Mouse (Mus musculus): ENCODE results near the gene Slc16a3. TPM values are rescaled to one million over a fixed set of nuclear protein-coding genes. Genes with fewer than 3 reads are reported as not detected.

Slc16a3 gene
- total and polyA plus RNA-seq, 3 experiments, result 1.2 to 1.4 (median 1.3) TPM

Other genes with a start within 250 kb of the Slc16a3 start
- gene Cenpx, start 234.7 kb upstream of the Slc16a3 start, total RNA-seq (2021), result 10 to 100 TPM; 54.0 to 63.5 TPM
- 86.0 and 90.2 TPM in 2 replicates for gene Cenpx, start 234.7 kb upstream of the Slc16a3 start, polyA plus RNA-seq (2012; rRNA removed)
- gene Lrrc45, start 234.6 kb upstream of the Slc16a3 start, total RNA-seq (2021), result 10 to 100 TPM; 21.9 to 25.3 TPM
- 34.2 and 40.1 TPM in 2 replicates for gene Lrrc45, start 234.6 kb upstream of the Slc16a3 start, polyA plus RNA-seq (2012; rRNA removed)
- 10 to 100 TPM; 13.7 to 15.9 TPM for gene Rac3, start 227.0 kb upstream of the Slc16a3 start, total RNA-seq (2021)
- gene Rac3, start 227.0 kb upstream of the Slc16a3 start, polyA plus RNA-seq (2012; rRNA removed), result 21.1 and 25.6 TPM in 2 replicates
- gene Dcxr, start 221.2 kb upstream of the Slc16a3 start, total RNA-seq (2021), result 100 to 1,000 TPM in 1 of 2 experiments, 10 to 100 TPM in 1; 41.4 to 122 TPM
- gene Dcxr, start 221.2 kb upstream of the Slc16a3 start, polyA plus RNA-seq (2012; rRNA removed), result 136 and 150 TPM in 2 replicates
- gene Cbr2, start 216.4 kb upstream of the Slc16a3 start, total RNA-seq (2021), result 10 to 100 TPM in 1 of 2 experiments, 1 to 10 TPM in 1; 8.3 to 10.6 TPM
- 52.6 and 54.2 TPM in 2 replicates for gene Cbr2, start 216.4 kb upstream of the Slc16a3 start, polyA plus RNA-seq (2012; rRNA removed)
- 10 to 100 TPM in 1 of 2 experiments, 1 to 10 TPM in 1; 5.5 to 12.3 TPM for gene Hmga1b, start 185.7 kb upstream of the Slc16a3 start, total RNA-seq (2021)
- gene Hmga1b, start 185.7 kb upstream of the Slc16a3 start, polyA plus RNA-seq (2012; rRNA removed), result 2.8 and 6.6 TPM in 2 replicates
- 10 to 100 TPM; 18.3 to 20.9 TPM for gene Rfng, start 164.3 kb upstream of the Slc16a3 start, total RNA-seq (2021)
- gene Rfng, start 164.3 kb upstream of the Slc16a3 start, polyA plus RNA-seq (2012; rRNA removed), result 91.6 and 95.4 TPM in 2 replicates
- 100 to 1,000 TPM; 113 to 141 TPM for gene Gps1, start 164.2 kb upstream of the Slc16a3 start, total RNA-seq (2021)
- gene Gps1, start 164.2 kb upstream of the Slc16a3 start, polyA plus RNA-seq (2012; rRNA removed), result 161 and 178 TPM in 2 replicates
- gene Dus1l, start 152.1 kb upstream of the Slc16a3 start, total RNA-seq (2021), result 10 to 100 TPM; 56.0 to 62.0 TPM
- 43.8 and 53.7 TPM in 2 replicates for gene Dus1l, start 152.1 kb upstream of the Slc16a3 start, polyA plus RNA-seq (2012; rRNA removed)
- 1,000 to 10,000 TPM in 1 of 2 experiments, 100 to 1,000 TPM in 1; 505 to 2,290 TPM for gene Fasn, start 123.9 kb upstream of the Slc16a3 start, total RNA-seq (2021)
- gene Fasn, start 123.9 kb upstream of the Slc16a3 start, polyA plus RNA-seq (2012; rRNA removed), result 7,384 and 9,917 TPM in 2 replicates
- gene Ccdc57, start 15.6 kb upstream of the Slc16a3 start, total RNA-seq (2021), result 10 to 100 TPM in 1 of 2 experiments, 1 to 10 TPM in 1; 8.4 to 20.4 TPM
- gene Ccdc57, start 15.6 kb upstream of the Slc16a3 start, polyA plus RNA-seq (2012; rRNA removed), result 2.7 and 3.5 TPM in 2 replicates
- 100 to 1,000 TPM; 114 to 126 TPM for gene Csnk1d, start 42.9 kb downstream of the Slc16a3 start, total RNA-seq (2021)
- gene Csnk1d, start 42.9 kb downstream of the Slc16a3 start, polyA plus RNA-seq (2012; rRNA removed), result 39.8 and 48.7 TPM in 2 replicates
- under 1 TPM; 0.69 TPM for gene Cd7, start 90.9 kb downstream of the Slc16a3 start, total RNA-seq (2021)
- 1.8 and 3.3 TPM in 2 replicates for gene Cd7, start 90.9 kb downstream of the Slc16a3 start, polyA plus RNA-seq (2012; rRNA removed)
- not detected for gene Sectm1b, start 115.1 kb downstream of the Slc16a3 start, total RNA-seq (2021)
- gene Sectm1b, start 115.1 kb downstream of the Slc16a3 start, polyA plus RNA-seq (2012; rRNA removed), result not detected in 2 replicates
- gene Sectm1a, start 132.7 kb downstream of the Slc16a3 start, total RNA-seq (2021), result not detected
- gene Sectm1a, start 132.7 kb downstream of the Slc16a3 start, polyA plus RNA-seq (2012; rRNA removed), result 0.09 and 0.19 TPM in 2 replicates
- gene Tex19.2, start 170.2 kb downstream of the Slc16a3 start, total RNA-seq (2021), result not detected
- gene Tex19.2, start 170.2 kb downstream of the Slc16a3 start, polyA plus RNA-seq (2012; rRNA removed), result not detected in 2 replicates
- not detected for gene Tex19.1, start 197.7 kb downstream of the Slc16a3 start, total RNA-seq (2021)
- gene Tex19.1, start 197.7 kb downstream of the Slc16a3 start, polyA plus RNA-seq (2012; rRNA removed), result 0.18 TPM in 1 of 2 replicates, not detected in the other
- gene Uts2r, start 211.8 kb downstream of the Slc16a3 start, total RNA-seq (2021), result not detected
- 0.19 and 0.20 TPM in 2 replicates for gene Uts2r, start 211.8 kb downstream of the Slc16a3 start, polyA plus RNA-seq (2012; rRNA removed)